26 mouse cellular contexts compared by ENCODE assay signal in genomic region chr17:34652546-34652945, GRCm38 (mm10). TPM values are rescaled to one million over a fixed set of nuclear protein-coding genes. Genes with fewer than 3 reads are reported as not detected.
DNase-seq lines count a peak whose midpoint lies in the region; ATAC-seq and TF ChIP-seq lines count a peak whose summit lies in the region.
"Had no signal": no experiment of that assay in that cellular context is flagged by ENCODE, and none has a peak within 500 bp of the region (broad histone marks: within the 10 kb centered on the region; RNA-seq: fewer than 3 reads in every experiment).

No protein-coding gene starts in this region.

- ATAC-seq in forebrain, embryonic 11.5 days (replicated peaks; ENCODE audit: low FRiP score): no peak
- ATAC-seq in forebrain, embryonic 15.5 days (replicated peaks): no peak
- ATAC-seq in intestine, postnatal 0 days: no peak
- ATAC-seq: forebrain, embryonic 16.5 days; Patski had no signal

- H3K4me2 ChIP-seq in forebrain, embryonic 11.5 days (ENCODE audit: low read depth, low read length, severe bottlenecking): no peak overlapping the region
- H3K4me2 ChIP-seq in forebrain, embryonic 15.5 days (replicated peaks): no peak overlapping the region
- H3K4me2 ChIP-seq in CH12.LX (ENCODE audit: insufficient read depth, low read depth, poor library complexity, severe bottlenecking): no peak overlapping the region
- no peak overlapping the region for H3K4me2 ChIP-seq in intestine, postnatal 0 days (replicated peaks; ENCODE audit: low read depth)
- H3K4me2 ChIP-seq: embryonic facial prominence, embryonic 12.5 days; embryonic facial prominence, embryonic 15.5 days; forebrain, embryonic 12.5 days; heart, embryonic 11.5 days; hindbrain, embryonic 12.5 days; hindbrain, embryonic 15.5 days had no signal

- peak; percentile 26 for DNase-seq in cerebellum, adult 11-12 months
- DNase-seq in cerebellum, postnatal 4 days (ENCODE audit: low spot score in 2 of 2): no peak
- DNase-seq in forebrain, embryonic 11.5 days (ENCODE audit: low spot score): peak; percentile 52
- no peak for DNase-seq in layer of hippocampus, adult 2 months (ENCODE audit: low spot score in 2 of 2)
- DNase-seq in layer of hippocampus, adult 9-11 months: no peak
- no peak for DNase-seq in CH12.LX (ENCODE audit: extremely low read depth)
- DNase-seq: adrenal gland, postnatal 10 days; adrenal gland, postnatal 36 days; cerebellum, adult 11 months; cerebellum, postnatal 10 days; gastrocnemius, postnatal 25 days; heart, adult 2 months; kidney, adult 11 months had no signal

- peaks cover 12% of the 10 kb centered on the region for H3K4me1 ChIP-seq in forebrain, embryonic 11.5 days (replicated peaks; ENCODE audit: control insufficient read depth, insufficient read depth, low read length)
- peaks cover 12% of the 10 kb centered on the region for H3K4me1 ChIP-seq in forebrain, embryonic 15.5 days
- H3K4me1 ChIP-seq in CH12.LX (ENCODE audit: control insufficient read depth in 1 of 2, insufficient read depth in 2 of 2): peaks cover 16 to 24% of the 10 kb centered on the region in 2 experiments
- H3K4me1 ChIP-seq in intestine, postnatal 0 days (replicated peaks; ENCODE audit: control insufficient read depth, insufficient read depth, low read length): peaks cover 7% of the 10 kb centered on the region; the same call in 1 of the 2 replicates

- no peaks in the 10 kb centered on the region for H3K79me2 ChIP-seq in CH12.LX (replicated peaks; ENCODE audit: control insufficient read depth, extremely low read depth, insufficient read depth, poor library complexity, severe bottlenecking)

- in situ Hi-C loops in CH12.LX (cut with MboI; ENCODE audit: low pct_ligation_motif_present, low pct_unique_long_range_greater_than_20kb, low sequenced_read_pairs): no loop called here

- H3K4me3 ChIP-seq in forebrain, embryonic 11.5 days (ENCODE audit: low read depth, low read length): no peak overlapping the region
- no peak overlapping the region for H3K4me3 ChIP-seq in forebrain, embryonic 15.5 days
- no peak overlapping the region for H3K4me3 ChIP-seq in layer of hippocampus, adult 2 months
- H3K4me3 ChIP-seq in CH12.LX (replicated peaks in 1 of 3; ENCODE audit: low read depth in 2 of 3, low read length in 2 of 3, poor library complexity in 1 of 3): no peak overlapping the region
- H3K4me3 ChIP-seq in intestine, postnatal 0 days (ENCODE audit: low read depth, low read length): no peak overlapping the region
- H3K4me3 ChIP-seq: embryonic facial prominence, embryonic 12.5 days; embryonic facial prominence, embryonic 15.5 days; forebrain, embryonic 12.5 days; heart, adult 2 months; hindbrain, embryonic 12.5 days; hindbrain, embryonic 15.5 days had no signal

- H3K27me3 ChIP-seq in forebrain, embryonic 11.5 days (ENCODE audit: control insufficient read depth, insufficient read depth, low read length): no peaks in the 10 kb centered on the region
- no peaks in the 10 kb centered on the region for H3K27me3 ChIP-seq in forebrain, embryonic 15.5 days
- no peaks in the 10 kb centered on the region for H3K27me3 ChIP-seq in CH12.LX (replicated peaks)
- no peaks in the 10 kb centered on the region for H3K27me3 ChIP-seq in intestine, postnatal 0 days (replicated peaks; ENCODE audit: control insufficient read depth, insufficient read depth, low read length)
- H3K27me3 ChIP-seq: embryonic facial prominence, embryonic 12.5 days; embryonic facial prominence, embryonic 15.5 days; forebrain, embryonic 12.5 days; hindbrain, embryonic 12.5 days; hindbrain, embryonic 15.5 days; Patski had no signal

- TF ChIP-seq POLR2A in CH12.LX (IDR thresholded peaks at IDR 0.05; ENCODE audit: low read depth, low read length): no peak

- no peak overlapping the region for H3K27ac ChIP-seq in forebrain, embryonic 11.5 days (ENCODE audit: low read depth, low read length)
- H3K27ac ChIP-seq in forebrain, embryonic 15.5 days (replicated peaks): no peak overlapping the region
- H3K27ac ChIP-seq in layer of hippocampus, adult 2 months: peak overlapping the region; percentile 95
- no peak overlapping the region for H3K27ac ChIP-seq in CH12.LX (ENCODE audit: insufficient read depth, low read depth)
- H3K27ac ChIP-seq in intestine, postnatal 0 days (ENCODE audit: low read depth, low read length): no peak overlapping the region
- H3K27ac ChIP-seq: embryonic facial prominence, embryonic 12.5 days; embryonic facial prominence, embryonic 15.5 days; forebrain, embryonic 12.5 days; heart, adult 2 months; hindbrain, embryonic 12.5 days; hindbrain, embryonic 15.5 days had no signal

- TF ChIP-seq EP300 in CH12.LX (IDR thresholded peaks at IDR 0.05; ENCODE audit: low read length): no peak

- 90% methylated on average over 10 of the region's 10 CpGs for WGBS in forebrain, embryonic 11.5 days
- WGBS in forebrain, embryonic 15.5 days: 93% methylated on average over 10 of the region's 10 CpGs
- WGBS in intestine, postnatal 0 days: 89% methylated on average over 10 of the region's 10 CpGs

- H3K9ac ChIP-seq in forebrain, embryonic 11.5 days (ENCODE audit: low read length): no peak overlapping the region
- H3K9ac ChIP-seq in forebrain, embryonic 15.5 days (replicated peaks): no peak overlapping the region
- H3K9ac ChIP-seq in CH12.LX (ENCODE audit: insufficient read depth, low read depth): no peak overlapping the region
- no peak overlapping the region for H3K9ac ChIP-seq in intestine, postnatal 0 days (ENCODE audit: low read depth, low read length)
- H3K9ac ChIP-seq: embryonic facial prominence, embryonic 12.5 days; embryonic facial prominence, embryonic 15.5 days; forebrain, embryonic 12.5 days; hindbrain, embryonic 12.5 days; hindbrain, embryonic 15.5 days had no signal

- H3K9me3 ChIP-seq in forebrain, embryonic 11.5 days (ENCODE audit: control insufficient read depth, low read length): no peaks in the 10 kb centered on the region
- no peaks in the 10 kb centered on the region for H3K9me3 ChIP-seq in forebrain, embryonic 15.5 days
- no peaks in the 10 kb centered on the region for H3K9me3 ChIP-seq in CH12.LX (replicated peaks; ENCODE audit: low read length)
- no peaks in the 10 kb centered on the region for H3K9me3 ChIP-seq in intestine, postnatal 0 days (ENCODE audit: control insufficient read depth)
- H3K9me3 ChIP-seq: embryonic facial prominence, embryonic 12.5 days; embryonic facial prominence, embryonic 15.5 days; forebrain, embryonic 12.5 days; G1E; hindbrain, embryonic 12.5 days; hindbrain, embryonic 15.5 days had no signal

- TF ChIP-seq CTCF in layer of hippocampus, adult 2 months (conservative IDR thresholded peaks at IDR 0.05): no peak
- TF ChIP-seq CTCF in CH12.LX (conservative IDR thresholded peaks at IDR 0.05 in 1 of 2, IDR thresholded peaks at IDR 0.05 in 1 of 2; ENCODE audit: low read depth in 2 of 2, low read length in 2 of 2): no peak
- no peak for TF ChIP-seq CTCF in intestine, postnatal 0 days (IDR thresholded peaks at IDR 0.05; ENCODE audit: low read depth)

- dilution Hi-C loops in CH12.LX (cut with MboI; ENCODE audit: extremely low pct_ligation_motif_present, extremely low pct_unique_long_range_greater_than_20kb, low sequenced_read_pairs): no loop called here

- peaks cover 4% of the 10 kb centered on the region; the same call in 1 of the 2 replicates for H3K36me3 ChIP-seq in forebrain, embryonic 11.5 days (ENCODE audit: control insufficient read depth, insufficient read depth, low read length)
- peaks cover 57% of the 10 kb centered on the region for H3K36me3 ChIP-seq in forebrain, embryonic 15.5 days
- peaks cover 52 to 83% of the 10 kb centered on the region in 2 experiments for H3K36me3 ChIP-seq in CH12.LX (replicated peaks in 1 of 2; ENCODE audit: control insufficient read depth in 1 of 2, insufficient read depth in 1 of 2, low read length in 1 of 2)
- H3K36me3 ChIP-seq in intestine, postnatal 0 days (ENCODE audit: control insufficient read depth, insufficient read depth): peaks cover 33% of the 10 kb centered on the region

- no peak for TF ChIP-seq RAD21 in CH12.LX (IDR thresholded peaks at IDR 0.05; ENCODE audit: low read depth, low read length)

RNA-seq across cellular contexts. Expression of gene Atf6b, which starts 5.6 kb away (rescaled TPM):
- polyA plus RNA-seq in forebrain, embryonic 11.5 days (2014; fragmentation: Nextera tagmentation; extraction: Ambion mirVana): 79.5 and 82.9 TPM in 2 replicates
- 111 and 112 TPM in 2 replicates for polyA plus RNA-seq in forebrain, embryonic 15.5 days (2015; fragmentation: Nextera tagmentation; extraction: Ambion mirVana)
- total RNA-seq in layer of hippocampus, adult 2 months (2021): 10 to 100 TPM; 92.0 to 93.2 TPM
- total RNA-seq in CH12.LX (2012; rRNA removed) (34.3 and 34.5 TPM in 2 replicates), CH12.LX (2014; rRNA removed) (18.9 and 20.2 TPM in 2 replicates)
- 54.3 and 59.6 TPM in 2 replicates for polyA plus RNA-seq in CH12.LX (2012; ENCODE audit: insufficient read length, low read depth)
- polyA plus RNA-seq in intestine, postnatal 0 days (2015; fragmentation: Nextera tagmentation; extraction: Ambion mirVana): 22.9 and 23.1 TPM in 2 replicates

RNA-seq across cellular contexts. Expression of gene Fkbpl, which starts 8.0 kb away (rescaled TPM):
- polyA plus RNA-seq in forebrain, embryonic 11.5 days (2014; fragmentation: Nextera tagmentation; extraction: Ambion mirVana): 14.5 and 18.2 TPM in 2 replicates
- polyA plus RNA-seq in forebrain, embryonic 15.5 days (2015; fragmentation: Nextera tagmentation; extraction: Ambion mirVana): 15.3 and 15.8 TPM in 2 replicates
- 10 to 100 TPM; 16.2 to 18.8 TPM for total RNA-seq in layer of hippocampus, adult 2 months (2021)
- 5.5 and 6.8 TPM in 2 replicates for total RNA-seq in CH12.LX (2012; rRNA removed)
- total RNA-seq in CH12.LX (2014; rRNA removed): 6.8 and 8.2 TPM in 2 replicates
- polyA plus RNA-seq in CH12.LX (2012; ENCODE audit: insufficient read length, low read depth): 5.6 and 6.2 TPM in 2 replicates
- 8.8 and 9.2 TPM in 2 replicates for polyA plus RNA-seq in intestine, postnatal 0 days (2015; fragmentation: Nextera tagmentation; extraction: Ambion mirVana)

RNA-seq across cellular contexts. Expression of gene Tnxb, which starts 17.8 kb away (rescaled TPM):
- polyA plus RNA-seq in forebrain, embryonic 11.5 days (2014; fragmentation: Nextera tagmentation; extraction: Ambion mirVana): 0.03 TPM in 1 of 2 replicates, not detected in the other
- 0.05 and 0.06 TPM in 2 replicates for polyA plus RNA-seq in forebrain, embryonic 15.5 days (2015; fragmentation: Nextera tagmentation; extraction: Ambion mirVana)
- 10 to 100 TPM; 10.9 to 11.0 TPM for total RNA-seq in layer of hippocampus, adult 2 months (2021)
- not detected in 2 replicates for total RNA-seq in CH12.LX (2012; rRNA removed)
- not detected in 2 replicates for total RNA-seq in CH12.LX (2014; rRNA removed)
- not detected in 2 replicates for polyA plus RNA-seq in CH12.LX (2012; ENCODE audit: insufficient read length, low read depth)
- polyA plus RNA-seq in intestine, postnatal 0 days (2015; fragmentation: Nextera tagmentation; extraction: Ambion mirVana): 1.4 and 1.9 TPM in 2 replicates
- total RNA-seq: common myeloid progenitor, adult 5-6 weeks had no signal
- polyA plus RNA-seq: G1E had no signal

RNA-seq across cellular contexts. Expression of gene Prrt1, which starts 23.2 kb away (rescaled TPM):
- 2.4 and 2.7 TPM in 2 replicates for polyA plus RNA-seq in forebrain, embryonic 11.5 days (2014; fragmentation: Nextera tagmentation; extraction: Ambion mirVana)
- 6.8 and 7.4 TPM in 2 replicates for polyA plus RNA-seq in forebrain, embryonic 15.5 days (2015; fragmentation: Nextera tagmentation; extraction: Ambion mirVana)
- total RNA-seq in layer of hippocampus, adult 2 months (2021): 100 to 1,000 TPM; 276 to 305 TPM
- not detected in 2 replicates for total RNA-seq in CH12.LX (2012; rRNA removed)
- not detected in 2 replicates for total RNA-seq in CH12.LX (2014; rRNA removed)
- polyA plus RNA-seq in CH12.LX (2012; ENCODE audit: insufficient read length, low read depth): not detected in 2 replicates
- polyA plus RNA-seq in intestine, postnatal 0 days (2015; fragmentation: Nextera tagmentation; extraction: Ambion mirVana): 0.27 and 0.47 TPM in 2 replicates
- total RNA-seq: common myeloid progenitor, adult 5-6 weeks; G1E; hematopoietic stem cell, adult 5-6 weeks had no signal
- polyA plus RNA-seq: G1E; heart, embryonic 11.5 days had no signal

RNA-seq across cellular contexts. Expression of gene Ppt2, which starts 24.2 kb away (rescaled TPM):
- polyA plus RNA-seq in forebrain, embryonic 11.5 days (2014; fragmentation: Nextera tagmentation; extraction: Ambion mirVana): 26.4 and 29.0 TPM in 2 replicates
- polyA plus RNA-seq in forebrain, embryonic 15.5 days (2015; fragmentation: Nextera tagmentation; extraction: Ambion mirVana): 17.2 and 18.2 TPM in 2 replicates
- total RNA-seq in layer of hippocampus, adult 2 months (2021): 10 to 100 TPM; 46.8 to 55.8 TPM
- total RNA-seq in CH12.LX (2012; rRNA removed): 0.76 and 1.9 TPM in 2 replicates
- total RNA-seq in CH12.LX (2014; rRNA removed): 0.24 TPM in 1 of 2 replicates, not detected in the other
- polyA plus RNA-seq in CH12.LX (2012; ENCODE audit: insufficient read length, low read depth): 0.60 and 0.84 TPM in 2 replicates
- 17.2 and 18.0 TPM in 2 replicates for polyA plus RNA-seq in intestine, postnatal 0 days (2015; fragmentation: Nextera tagmentation; extraction: Ambion mirVana)

Comparison
In these comparisons a context has a peak if more than half of its experiments do, and no peak if none do; other contexts are left out.
1. DNase-seq: peak in cerebellum, adult 11-12 months (single experiment) and forebrain, embryonic 11.5 days (single experiment); none in cerebellum, postnatal 4 days (0 of 2), layer of hippocampus, adult 2 months (0 of 2), layer of hippocampus, adult 9-11 months (single experiment) and CH12.LX (single experiment).